Mouse (Mus musculus) forebrain, embryonic 12.5 days (tissue): ENCODE data around the gene Angptl3. TPM values are rescaled to one million over a fixed set of nuclear protein-coding genes. Genes with fewer than 3 reads are reported as not detected.

Experiments
- ATAC-seq: fragments of 200-750 bp; cut with Nextera tagmentation; 2 replicates; pipeline ENCODE4 v1.8.0; 2017; ENCODE audit warnings: moderate TSS enrichment; ENCODE audit not compliant: low FRiP score
- H3K27ac ChIP-seq: fragments of 300-500 bp; sonication (generic); 2 replicates; pipeline ENCODE4 v1.5.1; 2016; ENCODE audit warnings: mild to moderate bottlenecking
- H3K27me3 ChIP-seq: fragments of 300-500 bp; sonication (generic); 2 replicates; pipeline ENCODE4 v1.6.1; 2016; ENCODE audit warnings: mild to moderate bottlenecking
- H3K36me3 ChIP-seq: fragments of 300-500 bp; sonication (generic); replicated peaks from 2 replicates; pipeline ENCODE4 v1.6.1; 2016; ENCODE audit warnings: mild to moderate bottlenecking
- H3K4me1 ChIP-seq: fragments of 300-500 bp; sonication (generic); 2 replicates; pipeline ENCODE4 v1.6.1; 2016
- H3K4me2 ChIP-seq: fragments of 300-500 bp; sonication (generic); 2 replicates; pipeline ENCODE4 v1.6.1; 2016; ENCODE audit warnings: mild to moderate bottlenecking, moderate library complexity
- H3K4me3 ChIP-seq: fragments of 300-500 bp; sonication (generic); replicated peaks from 2 replicates; pipeline ENCODE4 v1.5.1; 2016; ENCODE audit warnings: mild to moderate bottlenecking
- H3K9ac ChIP-seq: fragments of 300-500 bp; sonication (generic); 2 replicates; pipeline ENCODE4 v1.6.1; 2016; ENCODE audit warnings: mild to moderate bottlenecking
- H3K9me3 ChIP-seq: fragments of 300-500 bp; sonication (generic); 2 replicates; pipeline ENCODE4 v1.6.1; 2016
- WGBS: fragments of 180-500 bp; shearing (Covaris S2); methylation state at CpG from one replicate; pipeline ENCODE4 v1.1.7; 2016; 5-methylcytosine and 5-hydroxymethylcytosine counted together
- polyA plus RNA-seq: library from polyadenylated mRNA; unstranded; fragments of >200 nt; fragmentation: Nextera tagmentation; extraction: Ambion mirVana; gene quantifications from 2 replicates; pipeline ENCODE4 v1.2.1, GENCODE M21; 2016

The Angptl3 gene
- polyA plus RNA-seq, 1 experiment from 2014 or later, result 2.5 TPM

DNA sequence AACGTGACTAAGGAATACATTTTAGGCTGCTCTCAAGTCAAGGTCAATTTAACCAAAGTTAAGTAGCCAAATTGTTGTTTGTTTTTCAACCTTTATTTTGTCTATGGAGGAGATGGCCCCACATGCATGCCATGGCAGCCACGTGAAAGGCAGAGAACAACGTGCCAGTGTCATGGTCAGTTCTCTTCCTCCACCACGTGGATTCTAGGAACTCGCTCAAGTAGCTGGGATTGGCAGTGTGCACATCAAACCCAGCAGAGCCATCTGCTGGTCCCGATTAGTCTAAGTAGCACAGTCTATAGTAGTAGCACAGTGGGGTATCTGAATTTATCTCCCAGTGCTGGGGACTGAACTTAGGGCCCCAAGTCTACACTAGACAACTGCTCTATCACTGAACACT is 38.1 kb downstream of the Angptl3 start:
- H3K27me3 ChIP-seq, result no peaks in the 10 kb centered on the region
- H3K27ac ChIP-seq, result no peak overlapping the region
- no peaks in the 10 kb centered on the region for H3K9me3 ChIP-seq
- H3K36me3 ChIP-seq, result peaks cover 62% of the 10 kb centered on the region
- no peak overlapping the region for H3K9ac ChIP-seq
- no peak overlapping the region for H3K4me2 ChIP-seq
- no peaks in the 10 kb centered on the region; the same call in none of the 2 replicates for H3K4me1 ChIP-seq
- ATAC-seq, result no peak
- 84% methylated on average over 6 of the region's 6 CpGs for WGBS
- no peak overlapping the region for H3K4me3 ChIP-seq

DNA sequence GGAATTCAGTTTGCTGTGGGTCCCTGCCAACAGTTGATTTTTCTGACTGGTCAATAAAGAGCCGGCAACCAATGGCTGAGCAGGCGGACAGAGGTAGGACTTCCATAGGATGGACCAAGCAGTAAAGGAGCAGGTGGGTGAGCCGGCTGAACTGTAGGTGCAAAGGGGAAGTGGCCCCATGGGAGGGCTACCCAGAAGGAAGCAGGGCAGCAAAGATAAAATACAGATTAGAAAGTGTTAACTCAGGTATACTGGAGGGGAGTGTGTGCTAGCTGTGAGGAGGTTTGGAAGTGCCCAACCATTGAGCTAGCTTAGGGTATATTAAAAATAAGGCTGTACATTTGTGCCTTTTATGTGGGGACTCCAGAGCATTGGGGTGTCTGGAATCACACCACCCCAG is 47.3 kb downstream of the Angptl3 start:
- no peak for ATAC-seq
- Histone ChIP-seq H3K9me3 (no peaks in the 10 kb centered on the region), H3K4me1 (no peaks in the 10 kb centered on the region), H3K36me3 (peaks cover 57% of the 10 kb centered on the region), H3K4me3 (no peak overlapping the region), H3K27ac (no peak overlapping the region), H3K4me2 (no peak overlapping the region), H3K27me3 (no peaks in the 10 kb centered on the region), H3K9ac (no peak overlapping the region)
- WGBS, result 95% methylated on average over 3 of the region's 3 CpGs

DNA sequence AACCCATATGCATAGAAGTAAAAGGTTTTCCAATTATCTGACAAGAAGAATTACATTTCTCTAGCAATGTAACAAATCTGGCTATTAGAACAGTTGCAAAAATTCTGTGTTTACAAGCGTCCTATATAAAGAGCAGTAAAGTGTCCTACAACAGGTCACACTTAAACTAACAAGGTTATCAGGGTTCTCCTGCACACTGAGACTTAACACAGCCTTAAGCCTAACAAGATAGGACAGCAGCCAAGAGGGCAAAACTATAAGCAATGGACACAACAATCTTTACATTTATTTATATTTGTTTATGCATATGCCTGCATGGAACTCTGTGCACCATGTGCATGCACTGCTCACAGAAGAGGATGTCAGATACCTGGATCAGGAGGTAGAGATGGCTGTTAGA is 50.4 kb downstream of the Angptl3 start:
- Histone ChIP-seq H3K4me2 (no peak overlapping the region), H3K27me3 (no peaks in the 10 kb centered on the region), H3K27ac (no peak overlapping the region), H3K4me3 (no peak overlapping the region), H3K4me1 (no peaks in the 10 kb centered on the region), H3K9ac (no peak overlapping the region), H3K9me3 (no peaks in the 10 kb centered on the region), H3K36me3 (peaks cover 32% of the 10 kb centered on the region)
- WGBS, result 92% methylated on average over 1 of the region's 1 CpGs
- no peak for ATAC-seq

DNA sequence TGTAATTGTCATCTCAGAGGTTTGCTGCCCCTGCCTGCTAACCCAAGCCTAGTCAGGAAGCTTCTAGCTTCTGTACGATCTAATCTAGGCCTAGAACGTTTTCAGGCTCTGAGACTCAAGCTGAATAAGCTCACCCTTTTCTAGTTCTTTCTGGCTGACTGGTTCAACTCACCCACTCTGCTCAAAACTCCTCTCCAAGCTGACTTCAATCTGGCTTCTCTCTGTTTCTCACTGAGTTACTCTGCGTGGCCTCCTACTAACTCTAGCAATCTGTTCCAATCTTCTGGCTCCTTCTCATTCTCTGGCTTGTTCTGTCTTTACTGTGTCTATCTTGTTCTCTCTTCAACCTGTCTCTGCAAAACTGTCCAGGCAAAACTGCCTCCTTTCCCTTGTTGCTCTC is 53.1 kb downstream of the Angptl3 start:
- 82% methylated on average over 3 of the region's 3 CpGs for WGBS
- no peak overlapping the region for H3K9ac ChIP-seq

DNA sequence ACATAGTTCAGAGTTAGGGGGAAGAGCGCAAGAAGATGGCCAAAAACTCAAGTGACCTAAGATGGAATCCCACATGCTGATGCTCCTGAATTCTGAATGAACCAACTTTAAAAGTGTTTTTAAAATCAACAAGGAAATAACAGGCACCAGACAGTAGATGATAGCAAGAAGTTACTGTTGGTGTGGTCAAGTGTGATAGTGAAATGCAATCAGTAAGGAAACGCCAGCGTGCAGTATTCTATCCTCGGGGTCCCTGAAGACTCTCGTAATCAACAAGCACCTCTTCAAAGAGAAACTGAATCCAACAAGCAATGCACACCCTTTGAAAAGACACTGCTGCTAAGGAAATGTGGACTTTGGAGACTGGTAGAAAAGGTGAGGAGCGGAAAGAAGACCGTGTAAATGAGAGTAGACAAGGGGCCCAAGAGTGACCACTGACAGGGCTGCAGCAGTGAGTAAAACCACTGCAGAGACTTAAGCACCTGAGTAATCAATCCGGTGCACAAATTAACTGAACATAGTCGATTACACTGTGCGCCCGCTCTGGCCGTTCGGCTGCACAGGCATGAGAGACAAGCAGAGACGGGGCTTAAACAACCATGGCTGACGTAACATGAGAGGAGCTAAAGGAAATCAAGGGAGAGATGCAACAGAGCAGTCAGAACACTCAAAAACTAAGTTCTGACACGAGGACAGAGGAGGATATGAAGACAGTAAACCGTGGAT is 57.2 kb downstream of the Angptl3 start:
- no peak overlapping the region for H3K4me2 ChIP-seq
- no peaks in the 10 kb centered on the region for H3K9me3 ChIP-seq
- H3K9ac ChIP-seq, result no peak overlapping the region
- no peak overlapping the region for H3K4me3 ChIP-seq
- WGBS, result 96% methylated on average over 17 of the region's 17 CpGs
- H3K36me3 ChIP-seq, result peaks cover 26% of the 10 kb centered on the region
- H3K4me1 ChIP-seq, result 0 out of 2 replicates have a peak, but pooled peaks cover under 1% of the 10 kb centered on the region
- H3K27ac ChIP-seq, result no peak overlapping the region
- no peaks in the 10 kb centered on the region for H3K27me3 ChIP-seq
- no peak for ATAC-seq

More for the DNA sequence above, 53.1 kb downstream of the Angptl3 start:
- no peaks in the 10 kb centered on the region for H3K9me3 ChIP-seq
- no peak for ATAC-seq
- no peaks in the 10 kb centered on the region for H3K4me1 ChIP-seq
- H3K36me3 ChIP-seq, result peaks cover 33% of the 10 kb centered on the region
- no peaks in the 10 kb centered on the region for H3K27me3 ChIP-seq
- H3K4me2 ChIP-seq, result no peak overlapping the region
- no peak overlapping the region for H3K4me3 ChIP-seq
- no peak overlapping the region for H3K27ac ChIP-seq

DNA sequence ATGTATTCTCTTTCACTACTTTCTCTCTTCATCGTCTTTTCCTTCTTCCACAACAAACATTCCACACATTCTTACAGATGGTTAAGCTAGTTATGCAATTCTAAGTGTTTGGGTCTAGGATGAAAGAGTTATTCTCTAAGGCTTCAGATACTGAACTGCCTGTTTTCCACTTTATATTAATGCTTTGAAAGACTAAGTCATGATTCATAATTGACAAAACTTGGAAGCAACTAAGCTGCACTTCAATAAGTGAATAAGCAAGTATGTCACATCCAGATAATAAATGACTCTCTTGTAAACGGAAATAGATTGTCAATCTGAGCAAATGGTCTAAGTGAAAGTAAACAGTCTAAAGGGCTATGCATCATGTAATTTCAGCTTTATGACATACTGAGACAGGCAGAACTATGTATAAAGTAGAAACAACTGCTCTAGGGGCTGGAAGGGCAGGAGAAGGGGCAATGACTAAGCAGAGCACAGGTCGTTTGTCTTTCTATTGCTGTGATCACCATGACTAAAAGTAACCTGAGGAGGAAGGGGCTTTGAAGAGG is 60.5 kb downstream of the Angptl3 start:
- H3K27me3 ChIP-seq, result no peaks in the 10 kb centered on the region
- peaks cover 25% of the 10 kb centered on the region for H3K36me3 ChIP-seq
- H3K9me3 ChIP-seq, result no peaks in the 10 kb centered on the region
- H3K27ac ChIP-seq, result no peak overlapping the region
- H3K4me2 ChIP-seq, result no peak overlapping the region
- ATAC-seq, result no peak
- H3K4me3 ChIP-seq, result no peak overlapping the region
- peaks cover 5% of the 10 kb centered on the region; the same call in 1 of the 2 replicates for H3K4me1 ChIP-seq
- WGBS, result 72% methylated on average over 3 of the region's 3 CpGs
- H3K9ac ChIP-seq, result no peak overlapping the region

DNA sequence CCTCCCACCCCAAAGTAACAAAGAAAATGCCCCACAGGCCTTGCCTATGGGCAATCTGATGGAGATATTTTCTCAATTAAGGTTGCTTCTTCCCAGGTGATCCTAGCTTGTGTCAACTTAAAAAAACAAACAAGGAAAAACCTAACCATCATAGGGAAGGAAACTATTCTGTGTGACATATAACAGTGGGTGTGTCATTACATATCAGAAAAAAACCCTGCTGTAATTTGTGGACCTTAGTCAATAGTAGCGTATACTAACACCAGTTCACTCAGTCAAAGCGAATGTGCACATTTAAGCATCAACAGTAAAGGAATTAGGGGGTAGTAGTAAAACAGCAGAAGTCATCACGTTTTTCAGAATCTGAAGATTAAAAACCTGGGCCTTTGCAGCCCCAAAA is 61.0 kb downstream of the Angptl3 start:
- Histone ChIP-seq H3K27me3 (no peaks in the 10 kb centered on the region), H3K36me3 (peaks cover 19% of the 10 kb centered on the region), H3K27ac (no peak overlapping the region), H3K4me3 (no peak overlapping the region), H3K4me1 (peaks cover 5% of the 10 kb centered on the region; the same call in 1 of the 2 replicates), H3K4me2 (no peak overlapping the region), H3K9me3 (no peaks in the 10 kb centered on the region), H3K9ac (no peak overlapping the region)
- no peak for ATAC-seq
- 92% methylated on average over 3 of the region's 3 CpGs for WGBS

Other genes with a start within 250 kb of the Angptl3 start
- gene Kank4, start 213.4 kb upstream of the Angptl3 start, polyA plus RNA-seq, result 0.60 and 0.82 TPM in 2 replicates
- not detected in 2 replicates for gene I0C0044D17Rik, start 207.1 kb upstream of the Angptl3 start, polyA plus RNA-seq
- gene Usp1, start 107.1 kb upstream of the Angptl3 start, polyA plus RNA-seq, result 134 and 143 TPM in 2 replicates
- 122 and 129 TPM in 2 replicates for gene Dock7, start 90.0 kb downstream of the Angptl3 start, polyA plus RNA-seq
- gene Atg4c, start 163.0 kb downstream of the Angptl3 start, polyA plus RNA-seq, result 15.6 and 16.4 TPM in 2 replicates